Mouse (Mus musculus): ENCODE measurements at regions not wholly inside any gene's neighbourhood (a gene's known extent, or its start where the extent isn't known, plus 50 kb on each side); places are given as distances from the start of the nearest gene placed in this dataset.
A peak's percentile ranks its signal among the peaks of the same experiment; 100 is the strongest.

GRCm38 (mm10) chr11:34917175-34917574 is 83.7 kb upstream of the Spdl1 start:
- no peak overlapping the region for H3K27ac ChIP-seq (replicated peaks in 1 of 2; ENCODE audit: control insufficient read depth in 1 of 2, insufficient read depth in 1 of 2, low read depth in 2 of 2, low read length in 2 of 2)
- 56% methylated on average over 1 of the region's 1 CpGs for WGBS
- no peak for ATAC-seq (ENCODE audit: insufficient number of reproducible peaks, insufficient read depth, low FRiP score, low read depth)

GRCm38 (mm10) chr11:34909841-34910240 is 76.4 kb upstream of the Spdl1 start:
- Histone ChIP-seq H3K27me3 (ENCODE audit: control insufficient read depth, insufficient read depth, low read length) (no peaks in the 10 kb centered on the region), H3K4me2 (ENCODE audit: low read length) (no peak overlapping the region), H3K27ac (replicated peaks in 1 of 2; ENCODE audit: control insufficient read depth in 1 of 2, insufficient read depth in 1 of 2, low read depth in 2 of 2, low read length in 2 of 2) (no peak overlapping the region), H3K9ac (ENCODE audit: low read length) (peak overlapping the region; percentile 21; the same call in 1 of the 2 replicates), H3K9me3 (ENCODE audit: control insufficient read depth, low read length) (no peaks in the 10 kb centered on the region), H3K4me3 (ENCODE audit: control insufficient read depth in 1 of 2, insufficient read depth in 1 of 2, low read depth in 1 of 2, low read length in 2 of 2) (no peak overlapping the region), H3K4me1 (ENCODE audit: control insufficient read depth in 2 of 2, insufficient read depth in 2 of 2, low read length in 2 of 2) (peaks cover 4 to 5% of the 10 kb centered on the region in 2 experiments; a peak in 1 of 4 replicates), H3K36me3 (ENCODE audit: control insufficient read depth, insufficient read depth, low read length) (no peaks in the 10 kb centered on the region)
- WGBS: 32% methylated on average over 5 of the region's 5 CpGs
- no peak for ATAC-seq (ENCODE audit: insufficient number of reproducible peaks, insufficient read depth, low FRiP score, low read depth)

More at GRCm38 (mm10) chr11:34917175-34917574, 83.7 kb upstream of the Spdl1 start:
- H3K4me1 ChIP-seq (ENCODE audit: control insufficient read depth in 2 of 2, insufficient read depth in 2 of 2, low read length in 2 of 2): peaks cover 0 to 9% of the 10 kb centered on the region in 2 experiments; a peak in 3 of 4 replicates
- no peak overlapping the region for H3K9ac ChIP-seq (ENCODE audit: low read length)
- H3K36me3 ChIP-seq (ENCODE audit: control insufficient read depth, insufficient read depth, low read length): no peaks in the 10 kb centered on the region
- no peaks in the 10 kb centered on the region for H3K27me3 ChIP-seq (ENCODE audit: control insufficient read depth, insufficient read depth, low read length)
- no peak overlapping the region for H3K4me3 ChIP-seq (ENCODE audit: control insufficient read depth in 1 of 2, insufficient read depth in 1 of 2, low read depth in 1 of 2, low read length in 2 of 2)
- no peak overlapping the region for H3K4me2 ChIP-seq (ENCODE audit: low read length)
- 0 out of 2 replicates have a peak, but pooled peaks cover 3% of the 10 kb centered on the region for H3K9me3 ChIP-seq (ENCODE audit: control insufficient read depth, low read length)

GRCm38 (mm10) chr11:34904271-34904670 is 70.8 kb upstream of the Spdl1 start:
- no peak overlapping the region for H3K4me3 ChIP-seq (ENCODE audit: control insufficient read depth in 1 of 2, insufficient read depth in 1 of 2, low read depth in 1 of 2, low read length in 2 of 2)
- no peak for ATAC-seq (ENCODE audit: insufficient number of reproducible peaks, insufficient read depth, low FRiP score, low read depth)
- no peaks in the 10 kb centered on the region for H3K36me3 ChIP-seq (ENCODE audit: control insufficient read depth, insufficient read depth, low read length)
- no peak overlapping the region for H3K4me2 ChIP-seq (ENCODE audit: low read length)
- no peaks in the 10 kb centered on the region for H3K4me1 ChIP-seq (ENCODE audit: control insufficient read depth in 2 of 2, insufficient read depth in 2 of 2, low read length in 2 of 2)
- WGBS: 43% methylated on average over 4 of the region's 4 CpGs
- H3K9me3 ChIP-seq (ENCODE audit: control insufficient read depth, low read length): no peaks in the 10 kb centered on the region
- H3K27me3 ChIP-seq (ENCODE audit: control insufficient read depth, insufficient read depth, low read length): no peaks in the 10 kb centered on the region
- no peak overlapping the region for H3K27ac ChIP-seq (replicated peaks in 1 of 2; ENCODE audit: control insufficient read depth in 1 of 2, insufficient read depth in 1 of 2, low read depth in 2 of 2, low read length in 2 of 2)
- no peak overlapping the region for H3K9ac ChIP-seq (ENCODE audit: low read length)

GRCm38 (mm10) chr11:34899400-34899799 is 66.0 kb upstream of the Spdl1 start:
- no peak overlapping the region for H3K9ac ChIP-seq (ENCODE audit: low read length)
- H3K27ac ChIP-seq (replicated peaks in 1 of 2; ENCODE audit: control insufficient read depth in 1 of 2, insufficient read depth in 1 of 2, low read depth in 2 of 2, low read length in 2 of 2): no peak overlapping the region
- no peaks in the 10 kb centered on the region for H3K4me1 ChIP-seq (ENCODE audit: control insufficient read depth in 2 of 2, insufficient read depth in 2 of 2, low read length in 2 of 2)
- no peak overlapping the region for H3K4me2 ChIP-seq (ENCODE audit: low read length)
- no peaks in the 10 kb centered on the region for H3K36me3 ChIP-seq (ENCODE audit: control insufficient read depth, insufficient read depth, low read length)
- no peaks in the 10 kb centered on the region for H3K9me3 ChIP-seq (ENCODE audit: control insufficient read depth, low read length)
- 74% methylated on average over 3 of the region's 3 CpGs for WGBS
- no peak overlapping the region for H3K4me3 ChIP-seq (ENCODE audit: control insufficient read depth in 1 of 2, insufficient read depth in 1 of 2, low read depth in 1 of 2, low read length in 2 of 2)
- H3K27me3 ChIP-seq (ENCODE audit: control insufficient read depth, insufficient read depth, low read length): no peaks in the 10 kb centered on the region
- ATAC-seq (ENCODE audit: insufficient number of reproducible peaks, insufficient read depth, low FRiP score, low read depth): no peak

- Histone ChIP-seq H3K27me3 (ENCODE audit: control insufficient read depth, insufficient read depth, low read length) (no peaks in the 10 kb centered on the region), H3K4me1 (ENCODE audit: control insufficient read depth in 2 of 2, insufficient read depth in 2 of 2, low read length in 2 of 2) (no peaks in the 10 kb centered on the region), H3K4me3 (ENCODE audit: control insufficient read depth in 1 of 2, insufficient read depth in 1 of 2, low read depth in 1 of 2, low read length in 2 of 2) (no peak overlapping the region), H3K9ac (ENCODE audit: low read length) (no peak overlapping the region), H3K9me3 (ENCODE audit: control insufficient read depth, low read length) (no peaks in the 10 kb centered on the region), H3K27ac (replicated peaks in 1 of 2; ENCODE audit: control insufficient read depth in 1 of 2, insufficient read depth in 1 of 2, low read depth in 2 of 2, low read length in 2 of 2) (no peak overlapping the region), H3K36me3 (ENCODE audit: control insufficient read depth, insufficient read depth, low read length) (no peaks in the 10 kb centered on the region), H3K4me2 (ENCODE audit: low read length) (no peak overlapping the region)
- 65% methylated on average over 7 of the region's 7 CpGs for WGBS
- ATAC-seq (ENCODE audit: insufficient number of reproducible peaks, insufficient read depth, low FRiP score, low read depth): no peak
Measured at GRCm38 (mm10) chr11:34895624-34896023, 62.2 kb upstream of the Spdl1 start.

GRCm38 (mm10) chr11:34888374-34889136 is 55.1 kb upstream of the Spdl1 start:
- no peak for ATAC-seq (ENCODE audit: insufficient number of reproducible peaks, insufficient read depth, low FRiP score, low read depth)
- H3K4me2 ChIP-seq (ENCODE audit: low read length): no peak overlapping the region
- no peaks in the 10 kb centered on the region for H3K27me3 ChIP-seq (ENCODE audit: control insufficient read depth, insufficient read depth, low read length)
- no peaks in the 10 kb centered on the region for H3K4me1 ChIP-seq (ENCODE audit: control insufficient read depth in 2 of 2, insufficient read depth in 2 of 2, low read length in 2 of 2)
- H3K36me3 ChIP-seq (ENCODE audit: control insufficient read depth, insufficient read depth, low read length): no peaks in the 10 kb centered on the region
- no peak overlapping the region for H3K27ac ChIP-seq (replicated peaks in 1 of 2; ENCODE audit: control insufficient read depth in 1 of 2, insufficient read depth in 1 of 2, low read depth in 2 of 2, low read length in 2 of 2)
- no peak overlapping the region for H3K4me3 ChIP-seq (ENCODE audit: control insufficient read depth in 1 of 2, insufficient read depth in 1 of 2, low read depth in 1 of 2, low read length in 2 of 2)
- H3K9me3 ChIP-seq (ENCODE audit: control insufficient read depth, low read length): no peaks in the 10 kb centered on the region
- no peak overlapping the region for H3K9ac ChIP-seq (ENCODE audit: low read length)
- WGBS: 74% methylated on average over 7 of the region's 7 CpGs

GRCm38 (mm10) chr11:34887587-34887986 is 54.1 kb upstream of the Spdl1 start:
- H3K4me2 ChIP-seq (ENCODE audit: low read length): no peak overlapping the region
- ATAC-seq (ENCODE audit: insufficient number of reproducible peaks, insufficient read depth, low FRiP score, low read depth): no peak
- no peaks in the 10 kb centered on the region for H3K9me3 ChIP-seq (ENCODE audit: control insufficient read depth, low read length)
- no peak overlapping the region for H3K27ac ChIP-seq (replicated peaks in 1 of 2; ENCODE audit: control insufficient read depth in 1 of 2, insufficient read depth in 1 of 2, low read depth in 2 of 2, low read length in 2 of 2)
- H3K36me3 ChIP-seq (ENCODE audit: control insufficient read depth, insufficient read depth, low read length): no peaks in the 10 kb centered on the region
- WGBS: 77% methylated on average over 3 of the region's 3 CpGs
- H3K4me3 ChIP-seq (ENCODE audit: control insufficient read depth in 1 of 2, insufficient read depth in 1 of 2, low read depth in 1 of 2, low read length in 2 of 2): no peak overlapping the region
- no peaks in the 10 kb centered on the region for H3K27me3 ChIP-seq (ENCODE audit: control insufficient read depth, insufficient read depth, low read length)
- H3K9ac ChIP-seq (ENCODE audit: low read length): no peak overlapping the region
- H3K4me1 ChIP-seq (ENCODE audit: control insufficient read depth in 2 of 2, insufficient read depth in 2 of 2, low read length in 2 of 2): no peaks in the 10 kb centered on the region

All from heart, embryonic 14.5 days (tissue).